Mouse (Mus musculus): ENCODE results near the gene Smc4. TPM values are rescaled to one million over a fixed set of nuclear protein-coding genes. Genes with fewer than 3 reads are reported as not detected.

Smc4 gene
- polyA plus RNA-seq (2015; fragmentation: Nextera tagmentation; extraction: Ambion mirVana), result 107 and 113 TPM in 2 replicates

GRCm38 (mm10) chr3:69004437-69005337 lies at the start of gene Smc4, which contains the start of gene Ift80:
TSS of gene Smc4 (plus strand) at chr3:69004738.
TSS of gene Ift80 (minus strand) at chr3:69004570.
- TF ChIP-seq CTCF (IDR thresholded peaks at IDR 0.05; ENCODE audit: low read depth), result no peak
- H3K4me1 ChIP-seq (replicated peaks; ENCODE audit: insufficient read depth, low read length), result no peaks in the 10 kb centered on the region
- peak within 1 kb of the TSS; percentile 96 for H3K27ac ChIP-seq
- H3K9ac ChIP-seq (ENCODE audit: low read depth, low read length), result peak within 1 kb of the TSS; percentile 82
- H3K4me2 ChIP-seq (ENCODE audit: low read length), result peak within 1 kb of the TSS; percentile 68
- WGBS, result under 1% methylated on average over 69 of the region's 76 CpGs
- H3K27me3 ChIP-seq (ENCODE audit: insufficient read depth, low read length), result no peaks in the 10 kb centered on the region
- no peaks in the 10 kb centered on the region for H3K36me3 ChIP-seq (ENCODE audit: insufficient read depth, low read length)
- no peaks in the 10 kb centered on the region for H3K9me3 ChIP-seq (replicated peaks; ENCODE audit: low read length)
- DNase-seq (ENCODE audit: low spot score), result peak; percentile 99
- ATAC-seq (replicated peaks; ENCODE audit: low FRiP score, low read depth), result peak; percentile 94
- H3K4me3 ChIP-seq (replicated peaks; ENCODE audit: low read depth, low read length), result peak within 1 kb of the TSS; percentile 100

GRCm38 (mm10) chr3:68956454-68956853 lies 48.1 kb upstream of the Smc4 start:
- Histone ChIP-seq H3K27ac (no peak overlapping the region), H3K4me3 (replicated peaks; ENCODE audit: low read depth, low read length) (no peak overlapping the region), H3K4me2 (ENCODE audit: low read length) (no peak overlapping the region), H3K36me3 (ENCODE audit: insufficient read depth, low read length) (peaks cover 5% of the 10 kb centered on the region), H3K9ac (ENCODE audit: low read depth, low read length) (no peak overlapping the region), H3K27me3 (ENCODE audit: insufficient read depth, low read length) (no peaks in the 10 kb centered on the region), H3K4me1 (replicated peaks; ENCODE audit: insufficient read depth, low read length) (no peaks in the 10 kb centered on the region), H3K9me3 (replicated peaks; ENCODE audit: low read length) (no peaks in the 10 kb centered on the region)
- TF ChIP-seq CTCF (IDR thresholded peaks at IDR 0.05; ENCODE audit: low read depth), result no peak
- WGBS, result 68% methylated on average over 4 of the region's 4 CpGs
- ATAC-seq (replicated peaks; ENCODE audit: low FRiP score, low read depth) (no peak), DNase-seq (ENCODE audit: low spot score) (no peak)

- H3K4me1 ChIP-seq (replicated peaks; ENCODE audit: insufficient read depth, low read length), result no peaks in the 10 kb centered on the region
- no peaks in the 10 kb centered on the region for H3K27me3 ChIP-seq (ENCODE audit: insufficient read depth, low read length)
- DNase-seq (ENCODE audit: low spot score) (no peak), ATAC-seq (replicated peaks; ENCODE audit: low FRiP score, low read depth) (no peak)
- H3K36me3 ChIP-seq (ENCODE audit: insufficient read depth, low read length), result peaks cover 6% of the 10 kb centered on the region
- H3K9me3 ChIP-seq (replicated peaks; ENCODE audit: low read length), result no peaks in the 10 kb centered on the region
- 89% methylated on average over 3 of the region's 3 CpGs for WGBS
- H3K27ac ChIP-seq, result no peak overlapping the region
- no peak overlapping the region for H3K9ac ChIP-seq (ENCODE audit: low read depth, low read length)
- TF ChIP-seq CTCF (IDR thresholded peaks at IDR 0.05; ENCODE audit: low read depth), result no peak
- H3K4me3 ChIP-seq (replicated peaks; ENCODE audit: low read depth, low read length), result no peak overlapping the region
- H3K4me2 ChIP-seq (ENCODE audit: low read length), result no peak overlapping the region
Observed at GRCm38 (mm10) chr3:68957413-68957812, 47.1 kb upstream of the Smc4 start.

- peak; percentile 52 for TF ChIP-seq CTCF (IDR thresholded peaks at IDR 0.05; ENCODE audit: low read depth)
- Histone ChIP-seq H3K9me3 (replicated peaks; ENCODE audit: low read length) (no peaks in the 10 kb centered on the region), H3K4me3 (replicated peaks; ENCODE audit: low read depth, low read length) (no peak overlapping the region), H3K27ac (no peak overlapping the region), H3K27me3 (ENCODE audit: insufficient read depth, low read length) (no peaks in the 10 kb centered on the region), H3K9ac (ENCODE audit: low read depth, low read length) (no peak overlapping the region), H3K36me3 (ENCODE audit: insufficient read depth, low read length) (peaks cover 21% of the 10 kb centered on the region), H3K4me2 (ENCODE audit: low read length) (no peak overlapping the region), H3K4me1 (replicated peaks; ENCODE audit: insufficient read depth, low read length) (no peaks in the 10 kb centered on the region)
- DNase-seq (ENCODE audit: low spot score) (no peak), ATAC-seq (replicated peaks; ENCODE audit: low FRiP score, low read depth) (no peak)
Observed at GRCm38 (mm10) chr3:68964682-68965081, 39.9 kb upstream of the Smc4 start.

GRCm38 (mm10) chr3:68966527-68967285 lies 37.8 kb upstream of the Smc4 start:
- 91% methylated on average over 6 of the region's 6 CpGs for WGBS
- no peak for TF ChIP-seq CTCF (IDR thresholded peaks at IDR 0.05; ENCODE audit: low read depth)
- Histone ChIP-seq H3K27ac (no peak overlapping the region), H3K4me2 (ENCODE audit: low read length) (no peak overlapping the region), H3K4me3 (replicated peaks; ENCODE audit: low read depth, low read length) (no peak overlapping the region), H3K36me3 (ENCODE audit: insufficient read depth, low read length) (peaks cover 15% of the 10 kb centered on the region; the same call in 1 of the 2 replicates), H3K4me1 (replicated peaks; ENCODE audit: insufficient read depth, low read length) (no peaks in the 10 kb centered on the region), H3K9me3 (replicated peaks; ENCODE audit: low read length) (no peaks in the 10 kb centered on the region), H3K9ac (ENCODE audit: low read depth, low read length) (no peak overlapping the region), H3K27me3 (ENCODE audit: insufficient read depth, low read length) (no peaks in the 10 kb centered on the region)
- ATAC-seq (replicated peaks; ENCODE audit: low FRiP score, low read depth) (no peak), DNase-seq (ENCODE audit: low spot score) (no peak)

- Histone ChIP-seq H3K9me3 (replicated peaks; ENCODE audit: low read length) (no peaks in the 10 kb centered on the region), H3K36me3 (ENCODE audit: insufficient read depth, low read length) (peaks cover 15% of the 10 kb centered on the region; the same call in 1 of the 2 replicates), H3K4me3 (replicated peaks; ENCODE audit: low read depth, low read length) (no peak overlapping the region), H3K9ac (ENCODE audit: low read depth, low read length) (no peak overlapping the region), H3K4me2 (ENCODE audit: low read length) (no peak overlapping the region), H3K27ac (no peak overlapping the region), H3K27me3 (ENCODE audit: insufficient read depth, low read length) (no peaks in the 10 kb centered on the region), H3K4me1 (replicated peaks; ENCODE audit: insufficient read depth, low read length) (no peaks in the 10 kb centered on the region)
- DNase-seq (ENCODE audit: low spot score), result no peak
- WGBS, result 83% methylated on average over 6 of the region's 6 CpGs
- ATAC-seq (replicated peaks; ENCODE audit: low FRiP score, low read depth), result no peak
- TF ChIP-seq CTCF (IDR thresholded peaks at IDR 0.05; ENCODE audit: low read depth), result no peak
Observed at GRCm38 (mm10) chr3:68967404-68967803, 37.1 kb upstream of the Smc4 start.
